Mouse (Mus musculus): ENCODE results near the gene Taldo1. TPM values are rescaled to one million over a fixed set of nuclear protein-coding genes. Genes with fewer than 3 reads are reported as not detected.

Gene Taldo1
- polyA plus RNA-seq, 1 experiment from 2014 or later, result 415 TPM

GRCm38 (mm10) chr7:141408833-141409232, 16.8 kb downstream of the Taldo1 start:
- Histone ChIP-seq H3K27me3 (no peaks in the 10 kb centered on the region), H3K9me3 (replicated peaks) (no peaks in the 10 kb centered on the region), H3K27ac (replicated peaks) (no peak overlapping the region), H3K36me3 (replicated peaks) (peaks cover 45% of the 10 kb centered on the region), H3K9ac (no peak overlapping the region), H3K4me3 (replicated peaks) (no peak overlapping the region), H3K4me2 (no peak overlapping the region), H3K4me1 (replicated peaks) (peaks cover 28% of the 10 kb centered on the region)
- peak; percentile 40 for ATAC-seq (ENCODE audit: insufficient read depth)
- WGBS (ENCODE audit: insufficient replicate concordance), result 15% methylated on average over 11 of the region's 11 CpGs

GRCm38 (mm10) chr7:141410631-141411030, 18.6 kb downstream of the Taldo1 start:
- no peaks in the 10 kb centered on the region for H3K27me3 ChIP-seq
- H3K4me1 ChIP-seq (replicated peaks), result peaks cover 38% of the 10 kb centered on the region
- peaks cover 32% of the 10 kb centered on the region for H3K36me3 ChIP-seq (replicated peaks)
- 77% methylated on average over 8 of the region's 8 CpGs for WGBS (ENCODE audit: insufficient replicate concordance)
- H3K9me3 ChIP-seq (replicated peaks), result no peaks in the 10 kb centered on the region
- H3K4me3 ChIP-seq (replicated peaks), result no peak overlapping the region
- no peak for ATAC-seq (ENCODE audit: insufficient read depth)
- H3K9ac ChIP-seq, result no peak overlapping the region
- no peak overlapping the region for H3K27ac ChIP-seq (replicated peaks)
- no peak overlapping the region for H3K4me2 ChIP-seq

- Histone ChIP-seq H3K27me3 (no peaks in the 10 kb centered on the region), H3K4me1 (replicated peaks) (peaks cover 42% of the 10 kb centered on the region), H3K4me2 (no peak overlapping the region), H3K36me3 (replicated peaks) (peaks cover 31% of the 10 kb centered on the region), H3K4me3 (replicated peaks) (no peak overlapping the region), H3K9me3 (replicated peaks) (no peaks in the 10 kb centered on the region), H3K9ac (no peak overlapping the region), H3K27ac (replicated peaks) (0 out of 2 replicates have a peak overlapping the region, but pooled peaks have one; percentile 4)
- 84% methylated on average over 1 of the region's 1 CpGs for WGBS (ENCODE audit: insufficient replicate concordance)
- ATAC-seq (ENCODE audit: insufficient read depth), result no peak
Measured at GRCm38 (mm10) chr7:141411667-141412066, 19.7 kb downstream of the Taldo1 start.

- WGBS (ENCODE audit: insufficient replicate concordance), result 5% methylated on average over 16 of the region's 16 CpGs
- Histone ChIP-seq H3K4me1 (replicated peaks) (peaks cover 42% of the 10 kb centered on the region), H3K9me3 (replicated peaks) (no peaks in the 10 kb centered on the region), H3K9ac (peak overlapping the region; percentile 78), H3K4me3 (replicated peaks) (peak overlapping the region; percentile 70), H3K4me2 (peak overlapping the region; percentile 97), H3K27ac (replicated peaks) (peak overlapping the region; percentile 79), H3K36me3 (replicated peaks) (peaks cover 24% of the 10 kb centered on the region), H3K27me3 (no peaks in the 10 kb centered on the region)
- ATAC-seq (ENCODE audit: insufficient read depth), result no peak
Measured at GRCm38 (mm10) chr7:141413331-141413730, 21.3 kb downstream of the Taldo1 start.

- WGBS (ENCODE audit: insufficient replicate concordance), result under 1% methylated on average over 56 of the region's 56 CpGs
- H3K9me3 ChIP-seq (replicated peaks), result no peaks in the 10 kb centered on the region
- peak; percentile 93 for ATAC-seq (ENCODE audit: insufficient read depth)
- peaks cover 4% of the 10 kb centered on the region for H3K27me3 ChIP-seq
- H3K4me3 ChIP-seq (replicated peaks), result peak within 1 kb of the TSS; percentile 70
- peak within 1 kb of the TSS; percentile 78 for H3K9ac ChIP-seq
- H3K36me3 ChIP-seq (replicated peaks), result peaks cover 20% of the 10 kb centered on the region
- peak within 1 kb of the TSS; percentile 80 for H3K27ac ChIP-seq (replicated peaks)
- peaks cover 40% of the 10 kb centered on the region for H3K4me1 ChIP-seq (replicated peaks)
- peak within 1 kb of the TSS; percentile 97 for H3K4me2 ChIP-seq
Measured at GRCm38 (mm10) chr7:141413809-141414584, 22.0 kb downstream of the Taldo1 start, which contains the start of gene Gatd1. Gene Gatd1, minus strand, starts transcription at chr7:141414136.

- Histone ChIP-seq H3K9ac (no peak overlapping the region), H3K27me3 (peaks cover 8% of the 10 kb centered on the region), H3K4me1 (replicated peaks) (peaks cover 33% of the 10 kb centered on the region), H3K9me3 (replicated peaks) (no peaks in the 10 kb centered on the region), H3K4me3 (replicated peaks) (no peak overlapping the region), H3K36me3 (replicated peaks) (no peaks in the 10 kb centered on the region), H3K4me2 (no peak overlapping the region), H3K27ac (replicated peaks) (no peak overlapping the region)
- ATAC-seq (ENCODE audit: insufficient read depth), result no peak
- WGBS (ENCODE audit: insufficient replicate concordance), result 63% methylated on average over 6 of the region's 6 CpGs
Measured at GRCm38 (mm10) chr7:141416144-141416841, 24.3 kb downstream of the Taldo1 start.

GRCm38 (mm10) chr7:141417731-141418681, 26.0 kb downstream of the Taldo1 start:
- H3K4me2 ChIP-seq, result no peak overlapping the region
- WGBS (ENCODE audit: insufficient replicate concordance), result 59% methylated on average over 8 of the region's 8 CpGs
- no peaks in the 10 kb centered on the region for H3K9me3 ChIP-seq (replicated peaks)
- H3K4me3 ChIP-seq (replicated peaks), result no peak overlapping the region
- peaks cover 8% of the 10 kb centered on the region for H3K27me3 ChIP-seq
- H3K4me1 ChIP-seq (replicated peaks), result peaks cover 22% of the 10 kb centered on the region
- no peak overlapping the region for H3K9ac ChIP-seq
- H3K27ac ChIP-seq (replicated peaks), result no peak overlapping the region
- no peak for ATAC-seq (ENCODE audit: insufficient read depth)
- no peaks in the 10 kb centered on the region for H3K36me3 ChIP-seq (replicated peaks)

- no peak for ATAC-seq (ENCODE audit: insufficient read depth)
- 38% methylated on average over 7 of the region's 7 CpGs for WGBS (ENCODE audit: insufficient replicate concordance)
- no peak overlapping the region for H3K4me3 ChIP-seq (replicated peaks)
- no peaks in the 10 kb centered on the region for H3K9me3 ChIP-seq (replicated peaks)
- no peak overlapping the region for H3K27ac ChIP-seq (replicated peaks)
- H3K4me2 ChIP-seq, result no peak overlapping the region
- no peaks in the 10 kb centered on the region for H3K36me3 ChIP-seq (replicated peaks)
- peaks cover 13% of the 10 kb centered on the region for H3K4me1 ChIP-seq (replicated peaks)
- peaks cover 8% of the 10 kb centered on the region for H3K27me3 ChIP-seq
- no peak overlapping the region for H3K9ac ChIP-seq
Measured at GRCm38 (mm10) chr7:141418970-141419369, 27.0 kb downstream of the Taldo1 start.

- Histone ChIP-seq H3K27ac (replicated peaks) (peak overlapping the region; percentile 41; the same call in 1 of the 2 replicates), H3K4me3 (replicated peaks) (no peak overlapping the region)
Measured at GRCm38 (mm10) chr7:141420030-141420702, 28.2 kb downstream of the Taldo1 start.

GRCm38 (mm10) chr7:141423811-141424210, 31.8 kb downstream of the Taldo1 start:
- H3K27me3 ChIP-seq, result peaks cover 23% of the 10 kb centered on the region
- no peak overlapping the region for H3K4me3 ChIP-seq (replicated peaks)
- no peaks in the 10 kb centered on the region for H3K36me3 ChIP-seq (replicated peaks)
- no peak overlapping the region for H3K9ac ChIP-seq
- no peak for ATAC-seq (ENCODE audit: insufficient read depth)
- 54% methylated on average over 4 of the region's 4 CpGs for WGBS (ENCODE audit: insufficient replicate concordance)
- H3K4me2 ChIP-seq, result no peak overlapping the region
- no peaks in the 10 kb centered on the region for H3K9me3 ChIP-seq (replicated peaks)
- H3K4me1 ChIP-seq (replicated peaks), result peaks cover 16% of the 10 kb centered on the region
- no peak overlapping the region for H3K27ac ChIP-seq (replicated peaks)

More at GRCm38 (mm10) chr7:141420030-141420702, 28.2 kb downstream of the Taldo1 start:
- Histone ChIP-seq H3K36me3 (replicated peaks) (no peaks in the 10 kb centered on the region), H3K4me1 (replicated peaks) (0 out of 2 replicates have a peak, but pooled peaks cover 3% of the 10 kb centered on the region), H3K9me3 (replicated peaks) (no peaks in the 10 kb centered on the region), H3K4me2 (no peak overlapping the region), H3K27me3 (peaks cover 8% of the 10 kb centered on the region), H3K9ac (no peak overlapping the region)
- 51% methylated on average over 9 of the region's 9 CpGs for WGBS (ENCODE audit: insufficient replicate concordance)
- ATAC-seq (ENCODE audit: insufficient read depth), result peak; percentile 22; the same call in 1 of the 2 replicates

Data from liver, embryonic 15.5 days (tissue).